Mouse (Mus musculus) adrenal gland, adult 2 months (tissue): Measurements from ENCODE around the gene Saa1. TPM values are rescaled to one million over a fixed set of nuclear protein-coding genes. Genes with fewer than 3 reads are reported as not detected.
"Not testable (repeated sequence)": the region's sequence is repeated elsewhere in the genome, so short reads cannot be mapped to it uniquely, and the experiment has no call there.

ENCODE experiments used
- DNase-seq: peaks from one replicate; pipeline ENCODE4 v3.0.0; 2021
- long read RNA-seq: library from polyadenylated mRNA; stranded (forward); transcript quantifications from one replicate; pipeline ENCODE4 v2.0.0, GENCODE M21; 2021
- polyA plus RNA-seq: library from polyadenylated mRNA; depleted of rRNA; stranded (reverse); fragments of >200 nt; gene quantifications from 2 replicates; pipeline ENCODE4 v1.2.3, GENCODE M21; 2012; rRNA removed
- total RNA-seq, 2 experiments: library from RNA; stranded (reverse); gene quantifications; 2 replicates each; pipeline ENCODE4 v1.2.3; 2021

The Saa1 gene
- total RNA-seq: not detected
- polyA plus RNA-seq: not detected in 2 replicates
- long read RNA-seq: 0 reads

- not testable (repeated sequence) for DNase-seq
Observed at GRCm38 (mm10) chr7:46742880-46743279, at the start of gene Saa1. Saa1 (minus strand) TSS chr7:46742980.

- DNase-seq: no peak
Observed at GRCm38 (mm10) chr7:46789177-46789849, 46.5 kb upstream of the Saa1 start.

GRCm38 (mm10) chr7:46770706-46771105, 27.9 kb upstream of the Saa1 start:
- DNase-seq: peak; percentile 45

- DNase-seq: no peak
Observed at GRCm38 (mm10) chr7:46768451-46768850, 25.7 kb upstream of the Saa1 start.

GRCm38 (mm10) chr7:46767371-46767770, 24.6 kb upstream of the Saa1 start:
- no peak for DNase-seq

GRCm38 (mm10) chr7:46764672-46765071, 21.9 kb upstream of the Saa1 start:
- no peak for DNase-seq

GRCm38 (mm10) chr7:46762601-46763000, 19.8 kb upstream of the Saa1 start:
- no peak for DNase-seq

- DNase-seq: peak; percentile 48
Observed at GRCm38 (mm10) chr7:46761049-46761795, 18.4 kb upstream of the Saa1 start.

GRCm38 (mm10) chr7:46751490-46751889, 8.7 kb upstream of the Saa1 start, which contains the start of gene Saa2:
Saa2 (plus strand) TSS chr7:46751790.
- no peak for DNase-seq

GRCm38 (mm10) chr7:46748459-46748858, 5.7 kb upstream of the Saa1 start:
- no peak for DNase-seq

- DNase-seq: peak; percentile 21
Observed at GRCm38 (mm10) chr7:46746381-46746780, 3.6 kb upstream of the Saa1 start.

- DNase-seq: peak; percentile 71
Observed at GRCm38 (mm10) chr7:46745816-46746215, 3.0 kb upstream of the Saa1 start.

GRCm38 (mm10) chr7:46740041-46740440, 2.7 kb downstream of the Saa1 start:
- not testable (repeated sequence) for DNase-seq

- no peak for DNase-seq
Observed at GRCm38 (mm10) chr7:46738561-46739460, 4.0 kb downstream of the Saa1 start.

GRCm38 (mm10) chr7:46734983-46735382, 7.8 kb downstream of the Saa1 start:
- DNase-seq: peak; percentile 35

GRCm38 (mm10) chr7:46732458-46732857, 10.3 kb downstream of the Saa1 start, which contains the start of gene Saa4:
Saa4 (minus strand) TSS chr7:46732603.
- DNase-seq: no peak

- DNase-seq: peak; percentile 30
Observed at GRCm38 (mm10) chr7:46727584-46727983, 15.2 kb downstream of the Saa1 start.

- DNase-seq: no peak
Observed at GRCm38 (mm10) chr7:46724396-46724795, 18.4 kb downstream of the Saa1 start.

- no peak for DNase-seq
Observed at GRCm38 (mm10) chr7:46723849-46724248, 18.9 kb downstream of the Saa1 start.

GRCm38 (mm10) chr7:46723354-46723753, 19.4 kb downstream of the Saa1 start:
- DNase-seq: no peak

GRCm38 (mm10) chr7:46720460-46720859, 22.3 kb downstream of the Saa1 start:
- no peak for DNase-seq

GRCm38 (mm10) chr7:46719526-46719925, 23.3 kb downstream of the Saa1 start:
- peak; percentile 66 for DNase-seq
